Mouse (Mus musculus) left cerebral cortex, adult 11 months (tissue): ENCODE results near the gene Spast.
"Not testable (repeated sequence)": the region's sequence is repeated elsewhere in the genome, so short reads cannot be mapped to it uniquely, and the experiment has no call there.

Experiments
- DNase-seq: peaks from one replicate; pipeline ENCODE4 v3.0.0; 2022; ENCODE audit warnings: low spot score

The Spast gene

GRCm38 (mm10) chr17:74327195-74327594 is 11.6 kb upstream of the Spast start:
- DNase-seq: not testable (repeated sequence)

GRCm38 (mm10) chr17:74328146-74328545 is 10.6 kb upstream of the Spast start:
- not testable (repeated sequence) for DNase-seq

- DNase-seq: no peak
These were observed 7.6 kb upstream of the Spast start for GRCm38 (mm10) chr17:74331049-74331676.

- peak; percentile 89 for DNase-seq
These were observed 409 bp upstream of the Spast start for GRCm38 (mm10) chr17:74338225-74338931.

- no peak for DNase-seq
These were observed 2.4 kb downstream of the Spast start for GRCm38 (mm10) chr17:74341151-74341550.

GRCm38 (mm10) chr17:74363592-74363991 is 24.8 kb downstream of the Spast start:
- DNase-seq: no peak

GRCm38 (mm10) chr17:74376916-74377315 is 38.1 kb downstream of the Spast start:
- DNase-seq: no peak

GRCm38 (mm10) chr17:74386657-74387056 is 47.9 kb downstream of the Spast start:
- no peak for DNase-seq

- DNase-seq: no peak
These were observed 51.1 kb downstream of the Spast start for GRCm38 (mm10) chr17:74389847-74390246.

GRCm38 (mm10) chr17:74394381-74394780 is 55.6 kb downstream of the Spast start:
- no peak for DNase-seq

GRCm38 (mm10) chr17:74394855-74395254 is 56.1 kb downstream of the Spast start:
- DNase-seq: no peak

GRCm38 (mm10) chr17:74395383-74396065 is 56.7 kb downstream of the Spast start, which contains the start of gene Slc30a6:
Gene Slc30a6 (plus strand): TSS chr17:74395608.
- DNase-seq: peak; percentile 94

- DNase-seq: no peak
These were observed 58.0 kb downstream of the Spast start for GRCm38 (mm10) chr17:74396766-74397165.

GRCm38 (mm10) chr17:74397173-74397572 is 58.4 kb downstream of the Spast start:
- DNase-seq: no peak

- DNase-seq: no peak
These were observed 63.9 kb downstream of the Spast start for GRCm38 (mm10) chr17:74402486-74403222.

GRCm38 (mm10) chr17:74406487-74406886 is 67.7 kb downstream of the Spast start:
- DNase-seq: no peak

- no peak for DNase-seq
These were observed 70.9 kb downstream of the Spast start for GRCm38 (mm10) chr17:74409722-74410121.

GRCm38 (mm10) chr17:74413324-74413723 is 74.5 kb downstream of the Spast start:
- no peak for DNase-seq

- DNase-seq: no peak
These were observed 75.9 kb downstream of the Spast start for GRCm38 (mm10) chr17:74414671-74415070.

- DNase-seq: no peak
These were observed 78.1 kb downstream of the Spast start for GRCm38 (mm10) chr17:74416841-74417360.

- no peak for DNase-seq
These were observed 79.4 kb downstream of the Spast start for GRCm38 (mm10) chr17:74418171-74418570.

- DNase-seq: no peak
These were observed 81.9 kb downstream of the Spast start for GRCm38 (mm10) chr17:74420656-74421055.
